Mouse (Mus musculus) ES-E14 (cell line): ENCODE measurements around the gene Mbtd1. TPM values are rescaled to one million over a fixed set of nuclear protein-coding genes. Genes with fewer than 3 reads are reported as not detected.

ENCODE experiments used
- DNase-seq: peaks from one replicate; pipeline ENCODE4 v3.0.0-alpha.2; 2013; ENCODE audit warnings: low read depth, low spot score
- H3K27ac ChIP-seq: 2 replicates; pipeline ENCODE4 v1.5.1; 2012; ENCODE audit warnings: low read depth, mild to moderate bottlenecking, low read length, moderate library complexity, mixed read lengths; ENCODE audit not compliant: poor library complexity, insufficient read depth, severe bottlenecking
- H3K36me3 ChIP-seq: 2 replicates; pipeline ENCODE4 v1.6.1; 2012; ENCODE audit warnings: mild to moderate bottlenecking, low read length, moderate library complexity, mixed read lengths; ENCODE audit not compliant: control insufficient read depth, poor library complexity, insufficient read depth, severe bottlenecking
- H3K4me1 ChIP-seq, 2 experiments: fragments of 150-350 bp in 1 of 2; sonication (generic) in 1 of 2; 2 replicates each; pipeline ENCODE4 v1.6.1; 2012; ENCODE audit warnings: low read length in 2 of 2, mild to moderate bottlenecking in 1 of 2, mixed read lengths in 1 of 2; ENCODE audit not compliant: control insufficient read depth in 2 of 2, insufficient read depth in 2 of 2, poor library complexity in 1 of 2
- H3K4me3 ChIP-seq, 2 experiments: fragments of 150-350 bp in 1 of 2; sonication (generic) in 1 of 2; 2 replicates each; pipeline ENCODE4 v1.5.1; 2012; ENCODE audit warnings: low read length in 2 of 2, low read depth in 1 of 2, mild to moderate bottlenecking in 1 of 2, mixed read lengths in 1 of 2; ENCODE audit not compliant: insufficient read depth in 1 of 2, poor library complexity in 1 of 2, severe bottlenecking in 1 of 2
- H3K9ac ChIP-seq: 2 replicates; pipeline ENCODE4 v1.6.1; 2012; ENCODE audit warnings: low read depth, mild to moderate bottlenecking, low read length, mixed read lengths; ENCODE audit not compliant: poor library complexity, insufficient read depth, severe bottlenecking
- H3K9me3 ChIP-seq: fragments of 150-350 bp; sonication (generic); 2 replicates; pipeline ENCODE4 v1.6.1; 2012; ENCODE audit warnings: low read depth, mild to moderate bottlenecking, low read length; ENCODE audit not compliant: control insufficient read depth, insufficient read depth
- CHD2 ChIP-seq: IDR thresholded peaks from 2 replicates; pipeline ENCODE4 v1.6.1; 2014; ENCODE audit warnings: mild to moderate bottlenecking, low read depth, low read length, inconsistent platforms
- HCFC1 ChIP-seq: IDR thresholded peaks from 2 replicates; pipeline ENCODE4 v1.6.1; 2012; ENCODE audit warnings: low read length, inconsistent platforms, borderline replicate concordance; ENCODE audit not compliant: insufficient read depth
- MAFK ChIP-seq: IDR thresholded peaks from 2 replicates; pipeline ENCODE4 v1.6.1; 2014; ENCODE audit warnings: mild to moderate bottlenecking, low read depth, low read length, inconsistent platforms; ENCODE audit not compliant: insufficient read depth
- ZC3H11A ChIP-seq: IDR thresholded peaks from 2 replicates; pipeline ENCODE4 v1.6.1; 2012; ENCODE audit warnings: low read depth, mild to moderate bottlenecking, inconsistent platforms, low read length, borderline replicate concordance
- ZNF384 ChIP-seq: IDR thresholded peaks from 2 replicates; pipeline ENCODE4 v1.6.1; 2012; ENCODE audit warnings: low read depth, low read length, inconsistent platforms
- in situ Hi-C, 2 experiments: fragments of 600-800 bp; cut with MboI; formaldehyde crosslinking; loops; one replicate each; pipeline ENCODE4 v1.15.1; 2025; ENCODE audit warnings: low sequenced_read_pairs in 2 of 2, inconsistent platforms in 1 of 2; ENCODE audit not compliant: unreplicated experiment in 2 of 2
- total RNA-seq: library from RNA; depleted of rRNA; stranded (reverse); fragments of 300-350 nt; gene quantifications from 2 replicates; pipeline ENCODE4 v1.2.3, GENCODE M21; 2012; rRNA removed

Mbtd1 gene
- 68.0 and 69.5 TPM in 2 replicates for total RNA-seq

GRCm38 (mm10) chr11:93885572-93886410 is at the start of gene Mbtd1, which contains the start of gene Utp18:
Gene Mbtd1, plus strand, starts transcription at chr11:93885852.
Gene Utp18, minus strand, starts transcription at chr11:93885766.
- H3K27ac ChIP-seq, result peak within 1 kb of the TSS; percentile 94
- DNase-seq, result peak; percentile 92
- in situ Hi-C loops, result no loop called here
- TF ChIP-seq HCFC1 (peak; percentile 69; the same call in 1 of the 2 replicates), MAFK (no peak; the same call in 1 of the 2 replicates), ZC3H11A (no peak)
- H3K9ac ChIP-seq, result peak within 1 kb of the TSS; percentile 98
- peaks cover 6% of the 10 kb centered on the region for H3K36me3 ChIP-seq
- H3K4me1 ChIP-seq, result peaks cover 0 to 7% of the 10 kb centered on the region in 2 experiments; a peak in 1 of 4 replicates
- H3K4me3 ChIP-seq, result peak within 1 kb of the TSS; percentile 82 to 86
- no peaks in the 10 kb centered on the region for H3K9me3 ChIP-seq

- H3K9ac ChIP-seq, result no peak overlapping the region
- no peak for DNase-seq
- TF ChIP-seq HCFC1 (no peak), ZNF384 (no peak), ZC3H11A (no peak), MAFK (no peak)
- H3K4me3 ChIP-seq, result no peak overlapping the region
- H3K4me1 ChIP-seq, result no peaks in the 10 kb centered on the region
- H3K36me3 ChIP-seq, result no peaks in the 10 kb centered on the region
- H3K27ac ChIP-seq, result no peak overlapping the region
- in situ Hi-C loops, result no loop called here
- no peaks in the 10 kb centered on the region for H3K9me3 ChIP-seq
Measured at GRCm38 (mm10) chr11:93847342-93847741, 38.3 kb upstream of the Mbtd1 start.

- Histone ChIP-seq H3K4me3 (no peak overlapping the region), H3K4me1 (no peaks in the 10 kb centered on the region), H3K27ac (no peak overlapping the region), H3K9ac (no peak overlapping the region), H3K36me3 (no peaks in the 10 kb centered on the region), H3K9me3 (no peaks in the 10 kb centered on the region)
- in situ Hi-C loops, result no loop called here
- no peak for DNase-seq
- TF ChIP-seq ZC3H11A (no peak), CHD2 (no peak), ZNF384 (no peak), HCFC1 (no peak), MAFK (no peak)
Measured at GRCm38 (mm10) chr11:93852546-93852945, 33.1 kb upstream of the Mbtd1 start.

- DNase-seq, result peak; percentile 71
- H3K4me3 ChIP-seq, result no peak overlapping the region
- no peak overlapping the region for H3K27ac ChIP-seq
- H3K9ac ChIP-seq, result no peak overlapping the region; the same call in 1 of the 2 replicates
- no peaks in the 10 kb centered on the region for H3K9me3 ChIP-seq
- TF ChIP-seq ZNF384, result no peak
- H3K36me3 ChIP-seq, result no peaks in the 10 kb centered on the region; the same call in 1 of the 2 replicates
- H3K4me1 ChIP-seq, result no peaks in the 10 kb centered on the region
- in situ Hi-C loops, result no loop called here
Measured at GRCm38 (mm10) chr11:93856284-93856955, 29.2 kb upstream of the Mbtd1 start.
